Mouse (Mus musculus): Measurements from ENCODE around the gene Mospd3. TPM values are rescaled to one million over a fixed set of nuclear protein-coding genes. Genes with fewer than 3 reads are reported as not detected.
"Not testable (repeated sequence)": the region's sequence is repeated elsewhere in the genome, so short reads cannot be mapped to it uniquely, and the experiment has no call there.

Mospd3 gene
- total RNA-seq, 1 experiment from 2014 or later: 10.3 TPM

GRCm38 (mm10) chr5:137628498-137629305 is 27.8 kb upstream of the Mospd3 start, which contains the start of the genes Fbxo24, Lrch4 and Gm20605:
Gene Fbxo24 (minus strand): TSS chr5:137629002.
Gene Lrch4 (plus strand): TSS chr5:137629121.
Gene Gm20605 (plus strand): TSS chr5:137629175.
- peak; percentile 85 to 88 for ATAC-seq (replicated peaks in 1 of 2; ENCODE audit: insufficient read depth in 1 of 2, low FRiP score in 2 of 2, low TSS enrichment in 1 of 2, low read depth in 1 of 2, poor library complexity in 2 of 2, severe bottlenecking in 2 of 2)

DNA sequence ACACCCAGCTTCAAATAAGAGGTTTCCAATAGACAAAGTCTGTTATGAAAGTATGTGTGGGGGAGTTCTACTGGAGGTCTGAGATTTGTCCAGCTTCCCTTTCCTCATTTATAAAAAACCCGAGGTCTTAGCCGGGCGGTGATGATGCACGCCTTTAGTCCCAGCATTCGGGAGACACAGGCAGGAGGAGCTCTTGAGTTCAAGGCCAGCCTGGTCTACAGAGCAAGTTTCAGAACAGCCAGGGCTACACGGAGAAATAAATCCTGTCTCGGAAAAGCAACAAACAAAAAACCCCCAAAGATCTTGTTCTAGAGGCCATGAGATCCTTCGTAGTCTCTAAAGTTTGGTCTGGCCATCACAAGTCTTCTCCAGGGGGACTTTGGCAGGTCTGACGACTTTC is 27.1 kb upstream of the Mospd3 start:
- ATAC-seq (replicated peaks in 1 of 2; ENCODE audit: insufficient read depth in 1 of 2, low FRiP score in 2 of 2, low TSS enrichment in 1 of 2, low read depth in 1 of 2, poor library complexity in 2 of 2, severe bottlenecking in 2 of 2): no peak

GRCm38 (mm10) chr5:137623937-137624530 is 23.2 kb upstream of the Mospd3 start:
- no peak for ATAC-seq (replicated peaks in 1 of 2; ENCODE audit: insufficient read depth in 1 of 2, low FRiP score in 2 of 2, low TSS enrichment in 1 of 2, low read depth in 1 of 2, poor library complexity in 2 of 2, severe bottlenecking in 2 of 2)

DNA sequence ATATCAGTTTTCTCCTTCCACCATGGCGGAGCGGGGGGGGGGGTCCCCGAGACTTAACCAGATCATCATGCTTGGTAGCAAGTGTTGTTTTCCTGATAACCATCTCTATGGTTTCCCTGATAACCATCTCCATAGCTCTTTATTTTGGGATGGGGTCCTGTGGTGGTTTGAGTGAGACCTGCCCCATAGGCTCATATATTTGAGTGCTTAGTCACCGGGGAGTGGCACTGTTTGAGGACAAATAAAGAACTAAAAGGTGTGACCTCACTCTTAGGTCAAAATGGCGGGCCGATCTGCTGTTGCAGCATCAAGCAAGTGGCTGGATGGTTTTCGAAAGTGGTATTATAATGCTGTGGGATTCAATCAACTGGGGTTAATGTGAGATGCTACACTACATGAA is 14.5 kb upstream of the Mospd3 start:
- ATAC-seq (replicated peaks in 1 of 2; ENCODE audit: insufficient read depth in 1 of 2, low FRiP score in 2 of 2, low TSS enrichment in 1 of 2, low read depth in 1 of 2, poor library complexity in 2 of 2, severe bottlenecking in 2 of 2): no peak

DNA sequence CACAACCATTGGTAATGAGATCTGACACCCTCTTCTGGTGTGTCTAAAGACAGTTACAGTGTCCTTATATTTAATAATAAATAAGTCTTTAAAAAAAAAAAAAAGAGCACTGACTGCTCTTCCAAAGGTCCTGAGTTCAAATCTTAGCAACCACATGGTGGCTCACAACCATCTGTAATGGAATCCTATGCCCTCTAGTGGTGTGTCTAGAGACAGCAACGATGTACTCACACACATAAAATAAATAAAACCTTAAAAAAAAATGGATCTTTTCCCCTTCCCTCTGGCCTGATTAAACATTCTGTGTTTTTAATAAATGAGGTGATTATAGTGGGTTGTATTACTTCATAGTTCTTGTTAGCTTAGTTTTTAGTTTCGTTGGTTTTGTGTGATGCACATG is 14.1 kb upstream of the Mospd3 start:
- ATAC-seq (replicated peaks in 1 of 2; ENCODE audit: insufficient read depth in 1 of 2, low FRiP score in 2 of 2, low TSS enrichment in 1 of 2, low read depth in 1 of 2, poor library complexity in 2 of 2, severe bottlenecking in 2 of 2): not testable (repeated sequence)

- no peak for ATAC-seq (replicated peaks in 1 of 2; ENCODE audit: insufficient read depth in 1 of 2, low FRiP score in 2 of 2, low TSS enrichment in 1 of 2, low read depth in 1 of 2, poor library complexity in 2 of 2, severe bottlenecking in 2 of 2)
Measured at GRCm38 (mm10) chr5:137613550-137613949, 12.7 kb upstream of the Mospd3 start, which contains the start of gene Pcolce. Gene Pcolce (minus strand): TSS chr5:137613784.

GRCm38 (mm10) chr5:137613076-137613475 is 12.2 kb upstream of the Mospd3 start:
- no peak for ATAC-seq (replicated peaks in 1 of 2; ENCODE audit: insufficient read depth in 1 of 2, low FRiP score in 2 of 2, low TSS enrichment in 1 of 2, low read depth in 1 of 2, poor library complexity in 2 of 2, severe bottlenecking in 2 of 2)

DNA sequence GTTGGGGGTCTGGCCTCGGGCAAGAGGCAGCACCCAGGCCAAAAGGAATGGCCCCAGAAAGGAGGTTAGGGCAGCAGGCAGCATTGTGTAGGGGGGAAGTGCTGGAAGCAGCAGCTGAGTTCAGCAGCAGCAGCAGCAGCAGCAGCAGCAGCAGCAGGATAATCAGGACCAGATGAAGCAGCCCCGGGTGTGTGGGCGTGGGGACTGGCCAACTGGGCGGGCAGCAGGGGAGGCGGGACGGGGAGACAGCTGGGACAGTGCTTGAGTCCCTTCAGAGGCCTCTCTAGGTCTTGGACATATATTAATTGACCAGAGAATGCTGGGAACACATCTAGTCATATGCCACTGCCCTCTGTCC is 10.4 kb upstream of the Mospd3 start:
- no peak for ATAC-seq (replicated peaks in 1 of 2; ENCODE audit: insufficient read depth in 1 of 2, low FRiP score in 2 of 2, low TSS enrichment in 1 of 2, low read depth in 1 of 2, poor library complexity in 2 of 2, severe bottlenecking in 2 of 2)

DNA sequence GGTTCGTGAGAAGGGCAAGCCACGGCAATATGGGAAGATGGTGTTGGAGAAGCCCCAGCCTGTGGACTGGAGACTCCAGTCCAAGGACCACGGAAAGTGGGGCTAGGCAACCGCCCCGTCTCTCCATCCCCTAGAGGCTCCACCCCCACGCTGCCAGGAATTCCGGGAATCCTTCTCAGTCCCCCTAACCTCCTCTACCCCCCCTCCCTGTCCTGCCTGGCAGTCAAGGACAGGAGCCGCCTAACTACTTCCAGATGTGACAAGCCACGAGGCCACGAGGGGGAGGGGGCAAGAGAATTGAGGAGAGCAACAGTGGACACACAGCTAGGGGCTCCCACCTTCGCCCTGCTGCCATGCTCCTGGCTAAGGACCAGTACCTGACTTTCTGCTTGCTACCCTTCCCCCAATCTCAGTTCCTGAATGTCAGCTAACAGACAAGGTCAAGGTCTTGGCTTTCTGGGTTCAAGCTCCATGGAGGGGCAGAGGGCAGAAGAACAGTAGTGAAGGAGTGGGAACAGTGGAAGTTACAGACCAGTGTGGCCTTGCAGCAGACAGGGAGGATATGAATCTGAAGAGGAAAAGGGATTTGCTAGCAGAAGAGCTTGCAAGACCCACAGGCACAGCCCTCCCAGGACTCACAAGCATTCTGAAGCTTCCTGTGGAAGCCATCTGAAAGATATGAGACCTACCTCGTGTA is 9.8 kb upstream of the Mospd3 start:
- ATAC-seq (replicated peaks in 1 of 2; ENCODE audit: insufficient read depth in 1 of 2, low FRiP score in 2 of 2, low TSS enrichment in 1 of 2, low read depth in 1 of 2, poor library complexity in 2 of 2, severe bottlenecking in 2 of 2): no peak

DNA sequence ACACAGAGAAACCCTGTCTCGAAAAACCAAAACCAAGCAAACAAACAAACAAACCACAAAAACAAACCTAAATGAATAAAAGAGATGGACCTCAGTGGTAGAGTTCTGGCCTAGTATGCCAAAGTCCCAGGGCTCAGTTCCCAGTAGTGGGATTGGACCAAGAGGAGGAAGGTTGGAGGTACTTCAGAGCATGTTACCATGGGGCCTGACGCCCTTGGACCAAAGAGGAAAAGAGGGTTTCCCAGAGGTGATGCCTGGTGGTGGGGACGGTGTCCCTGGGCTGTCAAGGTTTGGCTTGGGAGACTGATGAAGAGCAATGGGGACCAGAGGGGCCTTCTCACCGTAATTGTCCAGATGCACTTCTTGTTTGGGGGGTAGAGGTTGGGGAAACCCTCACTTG is 9.2 kb upstream of the Mospd3 start:
- no peak for ATAC-seq (replicated peaks in 1 of 2; ENCODE audit: insufficient read depth in 1 of 2, low FRiP score in 2 of 2, low TSS enrichment in 1 of 2, low read depth in 1 of 2, poor library complexity in 2 of 2, severe bottlenecking in 2 of 2)

DNA sequence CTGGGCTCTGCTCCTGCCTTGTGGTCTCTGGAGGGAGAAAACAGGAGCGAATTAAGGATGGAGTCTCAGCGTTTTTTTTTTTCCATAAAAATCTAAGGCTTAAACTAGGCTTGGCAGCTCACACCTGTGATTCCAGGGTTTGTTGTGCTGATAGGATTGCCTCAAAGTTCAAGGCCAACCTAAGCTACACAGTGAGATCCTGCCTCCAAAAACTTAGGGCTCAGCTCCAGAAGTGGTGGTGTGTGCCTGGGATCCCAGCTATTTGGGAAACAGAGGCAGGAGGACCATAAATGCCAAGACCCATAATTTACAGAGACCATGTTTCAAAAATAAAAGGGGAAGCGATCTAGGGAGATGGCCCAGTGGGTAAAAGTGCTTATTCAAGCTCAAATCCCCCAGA is 8.4 kb upstream of the Mospd3 start:
- no peak for ATAC-seq (replicated peaks in 1 of 2; ENCODE audit: insufficient read depth in 1 of 2, low FRiP score in 2 of 2, low TSS enrichment in 1 of 2, low read depth in 1 of 2, poor library complexity in 2 of 2, severe bottlenecking in 2 of 2)

GRCm38 (mm10) chr5:137608654-137609190 is 7.9 kb upstream of the Mospd3 start:
- no peak for ATAC-seq (replicated peaks in 1 of 2; ENCODE audit: insufficient read depth in 1 of 2, low FRiP score in 2 of 2, low TSS enrichment in 1 of 2, low read depth in 1 of 2, poor library complexity in 2 of 2, severe bottlenecking in 2 of 2)

DNA sequence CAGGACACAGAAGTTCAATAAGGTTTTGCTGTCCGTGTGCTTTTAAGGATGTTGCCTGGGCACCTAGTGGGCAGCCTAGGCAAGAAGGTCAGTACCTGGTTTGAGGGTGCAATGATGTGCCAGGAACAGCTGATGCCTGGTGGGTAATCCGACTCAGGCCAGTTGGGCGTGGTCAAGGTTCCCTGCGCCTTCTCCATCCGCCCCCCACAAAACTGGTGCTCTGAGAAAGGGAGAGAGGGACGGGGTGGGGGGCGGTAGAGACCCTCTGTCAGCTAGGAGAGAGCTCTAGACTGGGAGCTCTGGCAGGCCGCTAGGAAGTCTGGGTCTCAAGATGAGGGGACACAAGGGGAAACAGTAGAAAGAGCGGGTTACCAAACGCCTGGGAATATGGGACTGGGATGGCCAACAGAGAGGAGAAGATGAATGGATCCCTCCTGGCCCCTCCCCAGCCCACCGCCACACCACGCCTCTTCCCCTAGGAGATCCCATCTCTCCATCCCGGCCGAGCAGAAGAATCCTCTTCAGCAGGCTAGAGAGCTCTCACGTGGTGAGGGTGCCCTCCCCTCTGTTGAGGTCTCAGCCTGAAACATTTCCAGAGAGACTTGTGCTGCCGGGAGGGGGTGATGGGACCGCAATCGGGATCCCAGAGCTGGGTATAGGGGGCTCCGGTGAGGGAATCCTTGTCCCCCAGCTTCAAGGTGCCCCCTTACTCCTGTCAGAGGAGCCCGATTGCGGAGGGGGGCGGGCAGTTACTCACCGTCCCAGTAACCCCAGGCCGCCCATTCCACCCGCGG is 7.2 kb upstream of the Mospd3 start:
- no peak for ATAC-seq (replicated peaks in 1 of 2; ENCODE audit: insufficient read depth in 1 of 2, low FRiP score in 2 of 2, low TSS enrichment in 1 of 2, low read depth in 1 of 2, poor library complexity in 2 of 2, severe bottlenecking in 2 of 2)

DNA sequence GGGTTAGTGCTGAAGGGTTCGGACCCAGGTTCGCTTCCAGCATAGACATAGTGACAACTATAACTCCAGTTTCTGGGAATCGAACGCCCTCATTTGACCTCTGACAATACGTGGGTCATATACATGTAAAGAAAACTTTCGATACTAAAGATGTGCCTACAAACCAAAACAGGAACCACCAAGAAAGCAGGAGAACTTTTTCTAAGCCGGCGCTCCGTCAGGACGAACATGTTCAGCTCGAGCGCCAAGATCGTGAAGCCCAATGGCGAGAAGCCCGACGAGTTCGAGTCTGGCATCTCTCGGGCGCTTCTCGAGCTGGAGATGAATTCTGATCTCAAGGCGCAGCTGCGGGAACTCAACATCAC is 489 bp upstream of the Mospd3 start:
- ATAC-seq (replicated peaks in 1 of 2; ENCODE audit: insufficient read depth in 1 of 2, low FRiP score in 2 of 2, low TSS enrichment in 1 of 2, low read depth in 1 of 2, poor library complexity in 2 of 2, severe bottlenecking in 2 of 2): no peak

DNA sequence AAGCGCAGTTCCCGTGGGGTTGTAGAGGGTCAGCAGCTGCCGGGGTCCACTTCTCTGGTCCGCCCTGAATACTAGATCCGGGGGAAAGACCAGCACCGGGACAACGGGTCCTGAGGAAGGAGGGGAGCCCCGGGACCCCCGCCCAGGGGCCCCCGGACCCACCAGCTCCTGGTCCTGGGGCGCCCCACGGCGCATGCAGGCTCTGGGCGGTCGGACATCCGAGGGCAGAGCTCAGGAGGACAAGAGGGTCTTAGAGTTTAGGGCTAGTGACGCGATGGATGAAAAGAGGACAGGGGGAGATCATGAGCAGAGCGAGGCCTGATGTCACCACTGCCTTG is 608 bp downstream of the Mospd3 start:
- ATAC-seq (replicated peaks in 1 of 2; ENCODE audit: insufficient read depth in 1 of 2, low FRiP score in 2 of 2, low TSS enrichment in 1 of 2, low read depth in 1 of 2, poor library complexity in 2 of 2, severe bottlenecking in 2 of 2): peak in 1 of 2 experiments; percentile 10; a peak in 1 of 4 replicates

GRCm38 (mm10) chr5:137599600-137599999 is 1.3 kb downstream of the Mospd3 start:
- ATAC-seq (replicated peaks in 1 of 2; ENCODE audit: insufficient read depth in 1 of 2, low FRiP score in 2 of 2, low TSS enrichment in 1 of 2, low read depth in 1 of 2, poor library complexity in 2 of 2, severe bottlenecking in 2 of 2): no peak

DNA sequence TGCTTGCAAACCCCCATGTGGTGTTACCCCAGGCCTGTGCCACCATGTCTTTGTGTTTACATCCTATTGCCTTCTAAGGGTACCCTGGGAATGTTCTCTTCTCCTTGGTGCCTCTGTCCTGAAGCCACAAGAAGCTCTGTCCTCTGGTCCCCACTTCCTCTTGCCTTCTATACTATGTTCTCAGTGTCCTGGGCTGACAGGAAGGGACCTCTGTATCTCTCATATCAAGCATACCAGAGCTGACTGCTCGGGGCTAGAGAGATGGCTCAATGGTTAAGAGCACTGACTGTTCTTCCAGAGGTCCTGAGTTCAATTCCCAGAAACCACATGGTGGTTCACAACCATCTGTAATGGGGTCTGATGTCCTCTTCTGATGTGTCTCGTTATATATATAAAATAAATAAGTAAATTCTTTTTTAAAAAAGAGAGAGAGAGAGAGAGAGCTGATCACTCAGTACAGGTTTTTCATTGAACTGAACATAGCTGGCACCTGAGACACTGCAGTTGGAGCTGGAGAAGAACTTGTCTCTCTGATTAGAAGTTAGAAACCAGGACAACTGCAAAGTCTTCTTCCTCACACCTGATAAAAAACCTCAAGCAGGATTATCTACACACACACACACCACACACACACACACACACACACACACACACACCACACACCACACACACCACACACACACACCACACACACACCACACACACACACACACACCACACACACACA is 2.6 kb downstream of the Mospd3 start:
- ATAC-seq (replicated peaks in 1 of 2; ENCODE audit: insufficient read depth in 1 of 2, low FRiP score in 2 of 2, low TSS enrichment in 1 of 2, low read depth in 1 of 2, poor library complexity in 2 of 2, severe bottlenecking in 2 of 2): no peak

All from hematopoietic stem cell, adult 5-6 weeks (primary cell).